Mouse (Mus musculus): ENCODE measurements around the gene Zfp74. TPM values are rescaled to one million over a fixed set of nuclear protein-coding genes. Genes with fewer than 3 reads are reported as not detected.

Gene Zfp74
- polyA plus RNA-seq, 1 experiment from 2014 or later, result 6.7 TPM

- Histone ChIP-seq H3K36me3 (ENCODE audit: control insufficient read depth, insufficient read depth, low read length) (peaks cover 14% of the 10 kb centered on the region), H3K4me3 (ENCODE audit: low read depth, low read length) (peak within 1 kb of the TSS; percentile 89), H3K4me2 (peak within 1 kb of the TSS; percentile 86), H3K4me1 (replicated peaks; ENCODE audit: control insufficient read depth, insufficient read depth, low read length) (0 out of 2 replicates have a peak, but pooled peaks cover 5% of the 10 kb centered on the region), H3K27me3 (replicated peaks; ENCODE audit: control insufficient read depth, insufficient read depth, low read length) (no peaks in the 10 kb centered on the region), H3K27ac (ENCODE audit: low read depth, low read length) (peak within 1 kb of the TSS; percentile 93), H3K9me3 (ENCODE audit: control insufficient read depth, low read length) (0 out of 2 replicates have a peak, but pooled peaks cover 3% of the 10 kb centered on the region), H3K9ac (ENCODE audit: low read depth, low read length) (peak within 1 kb of the TSS; percentile 91)
- under 1% methylated on average over 62 of the region's 62 CpGs for WGBS
- DNase-seq (ENCODE audit: low spot score) (peak; percentile 88), ATAC-seq (replicated peaks; ENCODE audit: low FRiP score) (peak; percentile 90)
Observed at GRCm38 (mm10) chr7:29983690-29984380, 29.9 kb upstream of the Zfp74 start, which contains the start of gene Zfp568. Gene Zfp568, plus strand, starts transcription at chr7:29983955.

- no peaks in the 10 kb centered on the region for H3K27me3 ChIP-seq (replicated peaks; ENCODE audit: control insufficient read depth, insufficient read depth, low read length)
Observed at GRCm38 (mm10) chr7:29983340-29983689, 29.4 kb upstream of the Zfp74 start.

GRCm38 (mm10) chr7:29982931-29983330, 29.0 kb upstream of the Zfp74 start:
- Histone ChIP-seq H3K4me1 (replicated peaks; ENCODE audit: control insufficient read depth, insufficient read depth, low read length) (0 out of 2 replicates have a peak, but pooled peaks cover 5% of the 10 kb centered on the region), H3K4me3 (ENCODE audit: low read depth, low read length) (peak overlapping the region; percentile 89), H3K27ac (ENCODE audit: low read depth, low read length) (peak overlapping the region; percentile 93), H3K36me3 (ENCODE audit: control insufficient read depth, insufficient read depth, low read length) (peaks cover 10% of the 10 kb centered on the region), H3K27me3 (replicated peaks; ENCODE audit: control insufficient read depth, insufficient read depth, low read length) (no peaks in the 10 kb centered on the region), H3K9me3 (ENCODE audit: control insufficient read depth, low read length) (0 out of 2 replicates have a peak, but pooled peaks cover 3% of the 10 kb centered on the region), H3K4me2 (peak overlapping the region; percentile 86), H3K9ac (ENCODE audit: low read depth, low read length) (peak overlapping the region; percentile 91)
- ATAC-seq (replicated peaks; ENCODE audit: low FRiP score), result peak; percentile 32; the same call in 1 of the 2 replicates
- 21% methylated on average over 6 of the region's 6 CpGs for WGBS
- DNase-seq (ENCODE audit: low spot score), result peak; percentile 43

More at GRCm38 (mm10) chr7:29983340-29983689, 29.4 kb upstream of the Zfp74 start:
- Histone ChIP-seq H3K4me3 (ENCODE audit: low read depth, low read length) (peak overlapping the region; percentile 89), H3K9ac (ENCODE audit: low read depth, low read length) (peak overlapping the region; percentile 91), H3K36me3 (ENCODE audit: control insufficient read depth, insufficient read depth, low read length) (peaks cover 12% of the 10 kb centered on the region), H3K27ac (ENCODE audit: low read depth, low read length) (peak overlapping the region; percentile 93), H3K9me3 (ENCODE audit: control insufficient read depth, low read length) (0 out of 2 replicates have a peak, but pooled peaks cover 3% of the 10 kb centered on the region), H3K4me1 (replicated peaks; ENCODE audit: control insufficient read depth, insufficient read depth, low read length) (0 out of 2 replicates have a peak, but pooled peaks cover 5% of the 10 kb centered on the region), H3K4me2 (peak overlapping the region; percentile 86)
- DNase-seq (ENCODE audit: low spot score), result no peak
- ATAC-seq (replicated peaks; ENCODE audit: low FRiP score), result no peak; the same call in 1 of the 2 replicates
- 1% methylated on average over 8 of the region's 8 CpGs for WGBS

GRCm38 (mm10) chr7:29982341-29982740, 28.5 kb upstream of the Zfp74 start:
- Histone ChIP-seq H3K27me3 (replicated peaks; ENCODE audit: control insufficient read depth, insufficient read depth, low read length) (no peaks in the 10 kb centered on the region), H3K9ac (ENCODE audit: low read depth, low read length) (no peak overlapping the region), H3K9me3 (ENCODE audit: control insufficient read depth, low read length) (0 out of 2 replicates have a peak, but pooled peaks cover 3% of the 10 kb centered on the region), H3K4me2 (peak overlapping the region; percentile 86), H3K36me3 (ENCODE audit: control insufficient read depth, insufficient read depth, low read length) (peaks cover 6% of the 10 kb centered on the region), H3K4me3 (ENCODE audit: low read depth, low read length) (peak overlapping the region; percentile 89; the same call in 1 of the 2 replicates), H3K4me1 (replicated peaks; ENCODE audit: control insufficient read depth, insufficient read depth, low read length) (0 out of 2 replicates have a peak, but pooled peaks cover 5% of the 10 kb centered on the region), H3K27ac (ENCODE audit: low read depth, low read length) (no peak overlapping the region)
- 82% methylated on average over 4 of the region's 4 CpGs for WGBS
- ATAC-seq (replicated peaks; ENCODE audit: low FRiP score), result no peak
- no peak for DNase-seq (ENCODE audit: low spot score)

- 90% methylated on average over 3 of the region's 3 CpGs for WGBS
- H3K4me3 ChIP-seq (ENCODE audit: low read depth, low read length), result no peak overlapping the region
- no peaks in the 10 kb centered on the region for H3K27me3 ChIP-seq (replicated peaks; ENCODE audit: control insufficient read depth, insufficient read depth, low read length)
- no peak overlapping the region for H3K4me2 ChIP-seq
- H3K9ac ChIP-seq (ENCODE audit: low read depth, low read length), result no peak overlapping the region
- H3K4me1 ChIP-seq (replicated peaks; ENCODE audit: control insufficient read depth, insufficient read depth, low read length), result 0 out of 2 replicates have a peak, but pooled peaks cover 5% of the 10 kb centered on the region
- ATAC-seq (replicated peaks; ENCODE audit: low FRiP score) (no peak), DNase-seq (ENCODE audit: low spot score) (no peak)
- H3K36me3 ChIP-seq (ENCODE audit: control insufficient read depth, insufficient read depth, low read length), result peaks cover 1% of the 10 kb centered on the region
- 0 out of 2 replicates have a peak, but pooled peaks cover 3% of the 10 kb centered on the region for H3K9me3 ChIP-seq (ENCODE audit: control insufficient read depth, low read length)
- H3K27ac ChIP-seq (ENCODE audit: low read depth, low read length), result no peak overlapping the region
Observed at GRCm38 (mm10) chr7:29981860-29982259, 28.0 kb upstream of the Zfp74 start.

- 53% methylated on average over 5 of the region's 5 CpGs for WGBS
- 0 out of 2 replicates have a peak, but pooled peaks cover 5% of the 10 kb centered on the region for H3K4me1 ChIP-seq (replicated peaks; ENCODE audit: control insufficient read depth, insufficient read depth, low read length)
- H3K4me2 ChIP-seq, result no peak overlapping the region
- DNase-seq (ENCODE audit: low spot score) (no peak), ATAC-seq (replicated peaks; ENCODE audit: low FRiP score) (no peak)
- H3K27ac ChIP-seq (ENCODE audit: low read depth, low read length), result no peak overlapping the region
- H3K9ac ChIP-seq (ENCODE audit: low read depth, low read length), result no peak overlapping the region
- H3K36me3 ChIP-seq (ENCODE audit: control insufficient read depth, insufficient read depth, low read length), result no peaks in the 10 kb centered on the region
- H3K4me3 ChIP-seq (ENCODE audit: low read depth, low read length), result no peak overlapping the region
- H3K9me3 ChIP-seq (ENCODE audit: control insufficient read depth, low read length), result 0 out of 2 replicates have a peak, but pooled peaks cover 3% of the 10 kb centered on the region
- no peaks in the 10 kb centered on the region for H3K27me3 ChIP-seq (replicated peaks; ENCODE audit: control insufficient read depth, insufficient read depth, low read length)
Observed at GRCm38 (mm10) chr7:29981455-29981854, 27.6 kb upstream of the Zfp74 start.

- H3K27ac ChIP-seq (ENCODE audit: low read depth, low read length), result no peak overlapping the region
- no peak for ATAC-seq (replicated peaks; ENCODE audit: low FRiP score)
- no peaks in the 10 kb centered on the region for H3K27me3 ChIP-seq (replicated peaks; ENCODE audit: control insufficient read depth, insufficient read depth, low read length)
- no peak overlapping the region for H3K4me2 ChIP-seq
- WGBS, result 87% methylated on average over 1 of the region's 1 CpGs
- 0 out of 2 replicates have a peak, but pooled peaks cover 3% of the 10 kb centered on the region for H3K9me3 ChIP-seq (ENCODE audit: control insufficient read depth, low read length)
- no peaks in the 10 kb centered on the region for H3K36me3 ChIP-seq (ENCODE audit: control insufficient read depth, insufficient read depth, low read length)
- no peak for DNase-seq (ENCODE audit: low spot score)
- no peak overlapping the region for H3K9ac ChIP-seq (ENCODE audit: low read depth, low read length)
- H3K4me1 ChIP-seq (replicated peaks; ENCODE audit: control insufficient read depth, insufficient read depth, low read length), result 0 out of 2 replicates have a peak, but pooled peaks cover 5% of the 10 kb centered on the region
- no peak overlapping the region for H3K4me3 ChIP-seq (ENCODE audit: low read depth, low read length)
Observed at GRCm38 (mm10) chr7:29980761-29981160, 26.9 kb upstream of the Zfp74 start.

- no peak overlapping the region for H3K4me2 ChIP-seq
- no peak overlapping the region for H3K9ac ChIP-seq (ENCODE audit: low read depth, low read length)
- H3K27ac ChIP-seq (ENCODE audit: low read depth, low read length), result no peak overlapping the region
- DNase-seq (ENCODE audit: low spot score) (no peak), ATAC-seq (replicated peaks; ENCODE audit: low FRiP score) (no peak)
- no peaks in the 10 kb centered on the region for H3K27me3 ChIP-seq (replicated peaks; ENCODE audit: control insufficient read depth, insufficient read depth, low read length)
- 84% methylated on average over 9 of the region's 9 CpGs for WGBS
- H3K4me3 ChIP-seq (ENCODE audit: low read depth, low read length), result no peak overlapping the region
- H3K9me3 ChIP-seq (ENCODE audit: control insufficient read depth, low read length), result 0 out of 2 replicates have a peak, but pooled peaks cover 2% of the 10 kb centered on the region
- H3K4me1 ChIP-seq (replicated peaks; ENCODE audit: control insufficient read depth, insufficient read depth, low read length), result no peaks in the 10 kb centered on the region
- H3K36me3 ChIP-seq (ENCODE audit: control insufficient read depth, insufficient read depth, low read length), result no peaks in the 10 kb centered on the region
Observed at GRCm38 (mm10) chr7:29970686-29971085, 16.8 kb upstream of the Zfp74 start.
